Mouse (Mus musculus): ENCODE measurements around the gene Itga2b.

- TF ChIP-seq EP300 (IDR thresholded peaks at IDR 0.05; ENCODE audit: insufficient read depth, low read depth, low read length) (no peak), CTCF (IDR thresholded peaks at IDR 0.05; ENCODE audit: low read depth, low read length) (no peak), POLR2A (IDR thresholded peaks at IDR 0.05; ENCODE audit: insufficient read depth, low read length) (no peak)
These were observed 9.7 kb upstream of the Itga2b start for GRCm38 (mm10) chr11:102479581-102479980.
